Mouse (Mus musculus): ENCODE measurements around the gene Myo1e. TPM values are rescaled to one million over a fixed set of nuclear protein-coding genes. Genes with fewer than 3 reads are reported as not detected.
A peak's percentile ranks its signal among the peaks of the same experiment; 100 is the strongest.

The Myo1e gene
- polyA plus RNA-seq, 1 experiment from 2014 or later, result 26.4 TPM

GRCm38 (mm10) chr9:70238391-70238790, 31.2 kb downstream of the Myo1e start:
- H3K27ac ChIP-seq (ENCODE audit: low read length), result no peak overlapping the region

DNA sequence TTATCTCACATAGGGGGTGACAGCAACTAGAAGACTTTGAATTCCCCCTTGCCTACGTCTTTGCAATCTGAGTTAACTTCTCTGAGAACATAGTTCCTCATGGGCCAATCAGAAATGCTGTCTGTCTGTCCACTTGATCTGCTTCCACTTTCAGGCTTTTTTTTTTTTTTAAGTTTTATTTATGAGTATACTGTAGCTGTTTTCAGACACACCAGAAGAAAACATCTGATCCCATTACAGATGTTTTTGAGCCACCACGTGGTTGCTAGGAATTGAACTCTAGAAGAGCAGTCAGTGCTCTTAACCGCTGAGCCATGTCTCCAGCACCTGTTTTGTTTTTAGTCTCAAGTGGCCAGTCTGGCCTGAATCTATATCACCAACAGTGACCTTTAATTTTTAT, 32.1 kb downstream of the Myo1e start:
- H3K36me3 ChIP-seq (ENCODE audit: insufficient read depth, low read length), result no peaks in the 10 kb centered on the region
- no peak overlapping the region for H3K4me2 ChIP-seq (replicated peaks; ENCODE audit: low read depth, low read length)
- H3K27me3 ChIP-seq (ENCODE audit: insufficient read depth, low read length), result no peaks in the 10 kb centered on the region
- no peak for ATAC-seq (ENCODE audit: low FRiP score, low TSS enrichment)
- no peak overlapping the region for H3K9ac ChIP-seq (replicated peaks; ENCODE audit: low read length)
- H3K9me3 ChIP-seq (ENCODE audit: low read length), result no peaks in the 10 kb centered on the region
- H3K27ac ChIP-seq (ENCODE audit: low read length), result no peak overlapping the region
- WGBS, result 58% methylated on average over 3 of the region's 3 CpGs
- no peak overlapping the region for H3K4me3 ChIP-seq (ENCODE audit: low read length)
- peaks cover 36% of the 10 kb centered on the region for H3K4me1 ChIP-seq (ENCODE audit: insufficient read depth, low read length)

More at GRCm38 (mm10) chr9:70238391-70238790, 31.2 kb downstream of the Myo1e start:
- Histone ChIP-seq H3K9ac (replicated peaks; ENCODE audit: low read length) (no peak overlapping the region), H3K4me3 (ENCODE audit: low read length) (no peak overlapping the region), H3K27me3 (ENCODE audit: insufficient read depth, low read length) (no peaks in the 10 kb centered on the region), H3K36me3 (ENCODE audit: insufficient read depth, low read length) (no peaks in the 10 kb centered on the region), H3K4me2 (replicated peaks; ENCODE audit: low read depth, low read length) (no peak overlapping the region), H3K9me3 (ENCODE audit: low read length) (no peaks in the 10 kb centered on the region), H3K4me1 (ENCODE audit: insufficient read depth, low read length) (peaks cover 34% of the 10 kb centered on the region)
- WGBS, result 90% methylated on average over 6 of the region's 6 CpGs
- ATAC-seq (ENCODE audit: low FRiP score, low TSS enrichment), result no peak

DNA sequence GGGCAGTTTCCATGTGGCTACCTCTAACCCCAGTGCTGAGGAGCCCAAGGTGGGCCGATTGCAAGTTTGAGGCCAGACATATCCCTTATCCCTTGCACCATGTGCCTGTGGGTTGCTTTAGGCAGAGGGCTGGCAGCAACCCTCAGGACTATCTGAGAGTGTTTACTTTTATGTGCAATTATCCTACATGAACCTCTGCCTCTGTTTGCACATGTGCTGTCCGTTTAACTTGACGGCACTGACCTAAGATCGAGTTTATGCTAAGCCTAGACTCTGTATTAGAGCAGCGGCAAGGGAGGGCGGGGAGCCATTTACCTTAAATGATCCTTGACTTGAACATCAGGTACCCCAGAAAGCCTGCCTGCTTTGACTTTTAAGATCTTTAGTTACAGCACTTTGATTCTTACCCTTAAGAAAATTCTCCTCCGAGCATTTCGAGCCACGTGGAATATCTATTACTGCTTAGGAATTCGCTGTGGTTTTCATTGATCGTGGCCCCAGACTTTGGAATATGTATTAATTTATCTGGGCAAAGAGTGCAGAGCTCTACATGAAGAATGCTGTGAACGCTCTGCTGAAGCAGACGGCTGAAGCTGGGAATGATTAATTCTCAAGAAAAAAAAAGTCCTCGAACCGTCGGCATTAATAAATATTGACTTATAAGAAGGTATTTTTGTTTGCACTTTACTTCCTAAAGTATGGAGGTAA, 33.7 kb downstream of the Myo1e start:
- Histone ChIP-seq H3K4me1 (ENCODE audit: insufficient read depth, low read length) (peaks cover 36% of the 10 kb centered on the region), H3K9me3 (ENCODE audit: low read length) (no peaks in the 10 kb centered on the region), H3K27ac (ENCODE audit: low read length) (peak overlapping the region; percentile 82), H3K9ac (replicated peaks; ENCODE audit: low read length) (peak overlapping the region; percentile 2; the same call in 1 of the 2 replicates), H3K36me3 (ENCODE audit: insufficient read depth, low read length) (no peaks in the 10 kb centered on the region), H3K4me3 (ENCODE audit: low read length) (no peak overlapping the region), H3K27me3 (ENCODE audit: insufficient read depth, low read length) (no peaks in the 10 kb centered on the region), H3K4me2 (replicated peaks; ENCODE audit: low read depth, low read length) (peak overlapping the region; percentile 32)
- 50% methylated on average over 16 of the region's 16 CpGs for WGBS
- peak; percentile 26; the same call in 1 of the 2 replicates for ATAC-seq (ENCODE audit: low FRiP score, low TSS enrichment)

DNA sequence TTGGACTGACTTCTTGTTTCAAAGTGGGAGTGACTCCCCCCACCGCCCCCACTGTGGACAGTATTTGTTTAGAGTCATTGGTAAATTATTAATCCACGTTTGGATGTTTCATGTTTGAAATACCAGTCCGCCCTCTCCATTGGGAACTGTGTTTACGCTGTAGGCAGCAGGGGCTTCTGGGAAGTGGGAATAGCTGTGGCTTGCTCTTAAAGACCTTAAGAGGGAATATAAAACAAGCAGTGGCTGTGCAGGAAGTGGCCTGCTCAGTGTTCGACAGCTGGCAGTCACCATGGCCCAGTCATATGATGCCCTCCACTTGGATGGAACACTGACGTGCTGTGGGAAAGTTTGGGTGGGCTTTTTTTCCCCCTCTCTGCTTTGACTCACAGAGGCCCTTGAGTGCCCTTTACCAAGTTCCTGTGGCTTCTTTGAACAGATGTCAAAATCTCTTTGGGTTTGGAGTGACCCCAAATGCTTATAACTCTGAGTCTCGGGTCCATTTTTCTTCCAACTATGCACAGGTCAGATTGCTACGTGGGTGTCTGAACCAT, 34.3 kb downstream of the Myo1e start:
- peaks cover 36% of the 10 kb centered on the region for H3K4me1 ChIP-seq (ENCODE audit: insufficient read depth, low read length)
- H3K36me3 ChIP-seq (ENCODE audit: insufficient read depth, low read length), result no peaks in the 10 kb centered on the region
- WGBS, result 38% methylated on average over 8 of the region's 8 CpGs
- H3K27me3 ChIP-seq (ENCODE audit: insufficient read depth, low read length), result no peaks in the 10 kb centered on the region
- peak overlapping the region; percentile 82 for H3K27ac ChIP-seq (ENCODE audit: low read length)
- H3K4me3 ChIP-seq (ENCODE audit: low read length), result no peak overlapping the region
- ATAC-seq (ENCODE audit: low FRiP score, low TSS enrichment), result peak; percentile 79
- H3K4me2 ChIP-seq (replicated peaks; ENCODE audit: low read depth, low read length), result peak overlapping the region; percentile 32
- H3K9ac ChIP-seq (replicated peaks; ENCODE audit: low read length), result peak overlapping the region; percentile 2; the same call in 1 of the 2 replicates
- H3K9me3 ChIP-seq (ENCODE audit: low read length), result no peaks in the 10 kb centered on the region

DNA sequence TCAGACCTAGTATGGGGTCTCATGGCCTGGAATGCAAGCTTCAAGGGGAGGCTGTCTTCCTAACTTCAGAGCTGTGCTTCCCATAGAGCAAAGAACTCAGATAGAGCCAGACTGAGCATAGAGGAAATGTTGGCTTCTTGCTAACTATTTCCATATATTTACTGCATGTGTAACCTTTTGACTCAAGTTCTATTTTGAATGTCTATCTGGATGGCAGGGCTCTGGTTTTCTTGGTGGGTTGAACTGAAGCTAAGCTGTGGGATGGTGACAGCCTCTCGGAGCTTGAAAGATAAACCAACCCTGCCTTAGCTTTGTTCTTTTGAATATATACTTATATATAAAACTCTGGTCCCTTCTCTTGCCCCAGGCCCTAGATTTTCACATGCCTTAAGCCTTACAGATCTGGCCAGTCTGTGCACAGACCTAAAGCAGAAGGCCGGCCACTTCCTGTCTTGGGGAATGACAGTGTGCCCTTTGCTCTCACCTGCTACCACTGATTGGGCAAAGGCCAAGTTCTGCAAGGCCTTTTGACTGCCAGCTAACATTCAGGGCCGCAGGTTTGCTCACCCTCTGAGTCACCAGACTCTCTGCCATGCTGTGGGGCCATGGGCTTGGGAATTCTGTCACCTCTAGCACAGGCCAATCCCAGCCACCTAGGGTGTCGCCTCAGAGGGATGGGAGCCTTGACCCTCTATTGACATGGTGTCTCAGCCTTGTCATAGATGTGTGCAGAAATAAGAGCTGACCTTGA, 35.1 kb downstream of the Myo1e start:
- WGBS, result 73% methylated on average over 4 of the region's 4 CpGs
- no peaks in the 10 kb centered on the region for H3K36me3 ChIP-seq (ENCODE audit: insufficient read depth, low read length)
- H3K9me3 ChIP-seq (ENCODE audit: low read length), result no peaks in the 10 kb centered on the region
- H3K27me3 ChIP-seq (ENCODE audit: insufficient read depth, low read length), result no peaks in the 10 kb centered on the region
- no peak overlapping the region for H3K4me2 ChIP-seq (replicated peaks; ENCODE audit: low read depth, low read length)
- H3K4me3 ChIP-seq (ENCODE audit: low read length), result no peak overlapping the region
- ATAC-seq (ENCODE audit: low FRiP score, low TSS enrichment), result no peak
- H3K4me1 ChIP-seq (ENCODE audit: insufficient read depth, low read length), result peaks cover 36% of the 10 kb centered on the region
- peak overlapping the region; percentile 82 for H3K27ac ChIP-seq (ENCODE audit: low read length)
- 0 out of 2 replicates have a peak overlapping the region, but pooled peaks have one; percentile 2 for H3K9ac ChIP-seq (replicated peaks; ENCODE audit: low read length)

GRCm38 (mm10) chr9:70243241-70243640, 36.1 kb downstream of the Myo1e start:
- Histone ChIP-seq H3K4me1 (ENCODE audit: insufficient read depth, low read length) (peaks cover 30% of the 10 kb centered on the region), H3K9ac (replicated peaks; ENCODE audit: low read length) (no peak overlapping the region), H3K27ac (ENCODE audit: low read length) (0 out of 2 replicates have a peak overlapping the region, but pooled peaks have one; percentile 31), H3K9me3 (ENCODE audit: low read length) (no peaks in the 10 kb centered on the region), H3K36me3 (ENCODE audit: insufficient read depth, low read length) (no peaks in the 10 kb centered on the region), H3K4me2 (replicated peaks; ENCODE audit: low read depth, low read length) (no peak overlapping the region), H3K4me3 (ENCODE audit: low read length) (no peak overlapping the region), H3K27me3 (ENCODE audit: insufficient read depth, low read length) (no peaks in the 10 kb centered on the region)
- WGBS, result 47% methylated on average over 8 of the region's 8 CpGs
- no peak for ATAC-seq (ENCODE audit: low FRiP score, low TSS enrichment)

DNA sequence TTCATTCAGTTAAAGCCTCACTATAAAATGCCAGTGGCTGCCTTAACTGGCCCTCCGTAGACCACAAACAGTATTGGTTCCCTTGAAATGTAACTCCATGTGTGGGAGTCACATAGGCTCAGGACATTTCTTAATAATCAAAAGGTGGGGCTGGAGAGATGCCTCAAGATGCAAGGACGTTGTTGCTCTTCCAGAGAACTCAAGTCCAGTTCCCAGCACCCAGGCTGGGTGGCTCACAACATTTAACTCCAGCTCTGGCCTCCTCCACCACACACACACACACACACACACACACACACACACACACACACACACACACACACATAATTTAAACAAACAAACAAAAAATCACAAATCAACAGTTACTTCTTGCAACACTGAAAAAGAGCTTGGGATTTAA, 36.6 kb downstream of the Myo1e start:
- peaks cover 30% of the 10 kb centered on the region for H3K4me1 ChIP-seq (ENCODE audit: insufficient read depth, low read length)
- H3K27me3 ChIP-seq (ENCODE audit: insufficient read depth, low read length), result no peaks in the 10 kb centered on the region
- no peak overlapping the region for H3K4me3 ChIP-seq (ENCODE audit: low read length)
- no peak for ATAC-seq (ENCODE audit: low FRiP score, low TSS enrichment)
- H3K9ac ChIP-seq (replicated peaks; ENCODE audit: low read length), result no peak overlapping the region
- no peak overlapping the region for H3K4me2 ChIP-seq (replicated peaks; ENCODE audit: low read depth, low read length)
- 38% methylated on average over 2 of the region's 2 CpGs for WGBS
- H3K27ac ChIP-seq (ENCODE audit: low read length), result no peak overlapping the region
- no peaks in the 10 kb centered on the region for H3K9me3 ChIP-seq (ENCODE audit: low read length)
- H3K36me3 ChIP-seq (ENCODE audit: insufficient read depth, low read length), result no peaks in the 10 kb centered on the region

- 60% methylated on average over 7 of the region's 7 CpGs for WGBS
- ATAC-seq (ENCODE audit: low FRiP score, low TSS enrichment), result no peak
Measured at GRCm38 (mm10) chr9:70244115-70244514, 37.0 kb downstream of the Myo1e start.

GRCm38 (mm10) chr9:70245040-70245439, 37.9 kb downstream of the Myo1e start:
- Histone ChIP-seq H3K27ac (ENCODE audit: low read length) (no peak overlapping the region), H3K36me3 (ENCODE audit: insufficient read depth, low read length) (no peaks in the 10 kb centered on the region), H3K4me3 (ENCODE audit: low read length) (no peak overlapping the region), H3K27me3 (ENCODE audit: insufficient read depth, low read length) (no peaks in the 10 kb centered on the region), H3K4me1 (ENCODE audit: insufficient read depth, low read length) (peaks cover 42% of the 10 kb centered on the region), H3K9ac (replicated peaks; ENCODE audit: low read length) (no peak overlapping the region), H3K9me3 (ENCODE audit: low read length) (no peaks in the 10 kb centered on the region), H3K4me2 (replicated peaks; ENCODE audit: low read depth, low read length) (no peak overlapping the region)
- WGBS, result 89% methylated on average over 9 of the region's 9 CpGs
- ATAC-seq (ENCODE audit: low FRiP score, low TSS enrichment), result no peak

More at GRCm38 (mm10) chr9:70244115-70244514, 37.0 kb downstream of the Myo1e start:
- H3K27me3 ChIP-seq (ENCODE audit: insufficient read depth, low read length), result no peaks in the 10 kb centered on the region
- H3K4me1 ChIP-seq (ENCODE audit: insufficient read depth, low read length), result peaks cover 34% of the 10 kb centered on the region
- no peak overlapping the region for H3K4me3 ChIP-seq (ENCODE audit: low read length)
- H3K27ac ChIP-seq (ENCODE audit: low read length), result no peak overlapping the region
- no peak overlapping the region for H3K4me2 ChIP-seq (replicated peaks; ENCODE audit: low read depth, low read length)
- no peaks in the 10 kb centered on the region for H3K36me3 ChIP-seq (ENCODE audit: insufficient read depth, low read length)
- no peaks in the 10 kb centered on the region for H3K9me3 ChIP-seq (ENCODE audit: low read length)
- H3K9ac ChIP-seq (replicated peaks; ENCODE audit: low read length), result no peak overlapping the region
